27 mouse cellular contexts compared by ENCODE assay signal in genomic region chr5:128807408-128807807, GRCm38 (mm10).
DNase-seq lines count a peak whose midpoint lies in the region; ATAC-seq and TF ChIP-seq lines count a peak whose summit lies in the region.
"Had no signal": no experiment of that assay in that cellular context is flagged by ENCODE, and none has a peak within 500 bp of the region (broad histone marks: within the 10 kb centered on the region; RNA-seq: fewer than 3 reads in every experiment).

No protein-coding gene starts in this region.

- H3K9me3 ChIP-seq in forebrain, embryonic 15.5 days, result no peaks in the 10 kb centered on the region
- H3K9me3 ChIP-seq in forebrain, embryonic 12.5 days, result no peaks in the 10 kb centered on the region
- H3K9me3 ChIP-seq: heart, embryonic 12.5 days; heart, embryonic 15.5 days; hindbrain, embryonic 10.5 days had no signal

- no peak overlapping the region for H3K9ac ChIP-seq in forebrain, embryonic 15.5 days (replicated peaks)
- H3K9ac ChIP-seq in forebrain, embryonic 12.5 days, result no peak overlapping the region
- H3K9ac ChIP-seq: heart, embryonic 12.5 days; heart, embryonic 15.5 days; hindbrain, embryonic 13.5 days had no signal

- WGBS in forebrain, embryonic 15.5 days, result 37% methylated on average over 9 of the region's 9 CpGs
- 66% methylated on average over 9 of the region's 9 CpGs for WGBS in forebrain, embryonic 12.5 days

- H3K36me3 ChIP-seq in forebrain, embryonic 15.5 days, result no peaks in the 10 kb centered on the region
- H3K36me3 ChIP-seq in forebrain, embryonic 12.5 days (replicated peaks), result no peaks in the 10 kb centered on the region
- H3K36me3 ChIP-seq: G1E; heart, embryonic 12.5 days; heart, embryonic 15.5 days; hindbrain, embryonic 10.5 days had no signal

- H3K4me2 ChIP-seq in forebrain, embryonic 15.5 days (replicated peaks), result no peak overlapping the region; the same call in 1 of the 2 replicates
- H3K4me2 ChIP-seq in forebrain, embryonic 12.5 days, result no peak overlapping the region
- H3K4me2 ChIP-seq: heart, embryonic 12.5 days; heart, embryonic 15.5 days; hindbrain, embryonic 13.5 days had no signal

- no peak overlapping the region for H3K4me3 ChIP-seq in forebrain, embryonic 15.5 days
- H3K4me3 ChIP-seq in forebrain, embryonic 12.5 days (replicated peaks), result no peak overlapping the region
- no peak overlapping the region for H3K4me3 ChIP-seq in layer of hippocampus, adult 2 months
- H3K4me3 ChIP-seq: heart, embryonic 12.5 days; heart, embryonic 15.5 days; hindbrain, embryonic 10.5 days; hindbrain, embryonic 13.5 days had no signal

- H3K27me3 ChIP-seq in forebrain, embryonic 15.5 days, result no peaks in the 10 kb centered on the region
- H3K27me3 ChIP-seq in forebrain, embryonic 12.5 days, result no peaks in the 10 kb centered on the region; the same call in 1 of the 2 replicates
- H3K27me3 ChIP-seq: CH12.LX; heart, embryonic 15.5 days; hindbrain, embryonic 13.5 days; Patski had no signal

- no peak for ATAC-seq in forebrain, embryonic 15.5 days (replicated peaks)
- ATAC-seq in forebrain, embryonic 12.5 days (ENCODE audit: low FRiP score), result no peak
- ATAC-seq: inflammation-experienced regulatory T-cells, adult 6 months; intestine, embryonic 16.5 days; Patski had no signal

- H3K27ac ChIP-seq in forebrain, embryonic 15.5 days (replicated peaks), result peak overlapping the region; percentile 67
- no peak overlapping the region for H3K27ac ChIP-seq in forebrain, embryonic 12.5 days
- H3K27ac ChIP-seq in layer of hippocampus, adult 2 months, result peak overlapping the region; percentile 88
- H3K27ac ChIP-seq: heart, embryonic 15.5 days; hindbrain, embryonic 10.5 days; hindbrain, embryonic 13.5 days; hindbrain, postnatal 0 days had no signal

- DNase-seq in layer of hippocampus, adult 2 months (ENCODE audit: low spot score in 2 of 2), result no peak
- DNase-seq in layer of hippocampus, adult 9-10 months (ENCODE audit: low spot score), result no peak
- DNase-seq in brain, adult 2 months (ENCODE audit: low read depth, low spot score), result peak; percentile 62
- DNase-seq in embryo, embryonic 11 days, result no peak
- DNase-seq: adrenal gland, postnatal 10 days; adrenal gland, postnatal 36 days; B cell, adult 2 months; cerebellum, adult 11-12 months; cerebellum, adult 8-10 months; cerebellum, postnatal 10 days; cerebellum, postnatal 36 days; gastrocnemius, postnatal 25 days; heart, adult 18-20 months; heart, postnatal 36 days; kidney, adult 18-20 months had no signal

- H3K4me1 ChIP-seq in forebrain, embryonic 15.5 days, result peaks cover 47% of the 10 kb centered on the region
- peaks cover 20% of the 10 kb centered on the region for H3K4me1 ChIP-seq in forebrain, embryonic 12.5 days

- no peak for TF ChIP-seq CTCF in layer of hippocampus, adult 2 months (conservative IDR thresholded peaks at IDR 0.05)
